Mouse (Mus musculus) stomach, postnatal 0 days (tissue): ENCODE data around the gene Hmgb4.

Source experiments
- CTCF ChIP-seq: IDR thresholded peaks from 2 replicates; pipeline ENCODE4 v1.5.1; 2016; ENCODE audit warnings: antibody characterized with exemption, low read depth, mild to moderate bottlenecking, moderate library complexity
- EP300 ChIP-seq: optimal IDR thresholded peaks from 2 replicates; pipeline ENCODE3; 2016; ENCODE audit warnings: antibody characterized with exemption

GRCm38 (mm10) chr4:128248676-128249075 lies 12.1 kb downstream of the Hmgb4 start:
- TF ChIP-seq EP300 (no peak), CTCF (no peak)
